Mouse (Mus musculus): ENCODE data around the gene Sowahb. TPM values are rescaled to one million over a fixed set of nuclear protein-coding genes. Genes with fewer than 3 reads are reported as not detected.

The Sowahb gene
- polyA plus RNA-seq, 1 experiment from 2014 or later = 0.09 TPM

- peaks cover 52% of the 10 kb centered on the region for H3K4me1 ChIP-seq (replicated peaks)
- no peaks in the 10 kb centered on the region for H3K36me3 ChIP-seq
- peak overlapping the region; percentile 93 for H3K27ac ChIP-seq
- no peak overlapping the region for H3K4me3 ChIP-seq
- no peak overlapping the region for H3K4me2 ChIP-seq
- no peak overlapping the region for H3K9ac ChIP-seq
- ATAC-seq (replicated peaks; ENCODE audit: insufficient number of reproducible peaks, insufficient read depth, low FRiP score, low read depth) = no peak
- no peaks in the 10 kb centered on the region for H3K27me3 ChIP-seq
- H3K9me3 ChIP-seq (replicated peaks) = no peaks in the 10 kb centered on the region
- WGBS = 55% methylated on average over 5 of the region's 5 CpGs
These were observed 46.3 kb downstream of the Sowahb start for GRCm38 (mm10) chr5:92998494-92999016.

GRCm38 (mm10) chr5:92997428-92998120 lies 47.2 kb downstream of the Sowahb start:
- H3K9ac ChIP-seq = peak overlapping the region; percentile 33; the same call in 1 of the 2 replicates
- ATAC-seq (replicated peaks; ENCODE audit: insufficient number of reproducible peaks, insufficient read depth, low FRiP score, low read depth) = peak; percentile 87
- 37% methylated on average over 5 of the region's 5 CpGs for WGBS
- no peaks in the 10 kb centered on the region for H3K9me3 ChIP-seq (replicated peaks)
- 0 out of 2 replicates have a peak overlapping the region, but pooled peaks have one; percentile 18 for H3K4me2 ChIP-seq
- H3K4me3 ChIP-seq = no peak overlapping the region
- no peaks in the 10 kb centered on the region for H3K36me3 ChIP-seq
- H3K27ac ChIP-seq = peak overlapping the region; percentile 93
- H3K4me1 ChIP-seq (replicated peaks) = peaks cover 43% of the 10 kb centered on the region
- H3K27me3 ChIP-seq = no peaks in the 10 kb centered on the region

DNA sequence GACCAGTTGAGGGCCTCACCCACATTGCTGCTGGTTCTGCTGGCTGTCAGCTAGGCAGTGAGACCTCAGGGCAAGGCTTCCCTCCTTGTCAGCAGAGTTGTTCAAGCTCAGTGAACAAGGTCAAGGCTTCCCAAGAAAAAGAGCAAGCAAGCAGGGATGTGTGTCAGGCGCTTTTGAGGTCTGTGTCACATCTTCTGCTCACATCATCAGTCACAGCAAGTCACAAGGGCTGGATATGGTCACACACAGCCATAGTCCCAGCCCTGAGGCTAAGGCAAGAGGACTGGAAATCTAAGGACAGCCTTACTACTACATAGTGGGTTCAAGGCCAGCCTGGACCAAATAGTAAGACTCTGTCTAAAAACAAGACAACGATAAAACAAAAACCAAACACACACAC lies 50.0 kb downstream of the Sowahb start:
- no peak overlapping the region for H3K4me2 ChIP-seq
- no peak for ATAC-seq (replicated peaks; ENCODE audit: insufficient number of reproducible peaks, insufficient read depth, low FRiP score, low read depth)
- H3K27ac ChIP-seq = no peak overlapping the region
- H3K36me3 ChIP-seq = no peaks in the 10 kb centered on the region
- 70% methylated on average over 2 of the region's 2 CpGs for WGBS
- no peaks in the 10 kb centered on the region for H3K27me3 ChIP-seq
- peaks cover 30% of the 10 kb centered on the region for H3K4me1 ChIP-seq (replicated peaks)
- H3K9ac ChIP-seq = no peak overlapping the region
- H3K4me3 ChIP-seq = no peak overlapping the region
- H3K9me3 ChIP-seq (replicated peaks) = no peaks in the 10 kb centered on the region

DNA sequence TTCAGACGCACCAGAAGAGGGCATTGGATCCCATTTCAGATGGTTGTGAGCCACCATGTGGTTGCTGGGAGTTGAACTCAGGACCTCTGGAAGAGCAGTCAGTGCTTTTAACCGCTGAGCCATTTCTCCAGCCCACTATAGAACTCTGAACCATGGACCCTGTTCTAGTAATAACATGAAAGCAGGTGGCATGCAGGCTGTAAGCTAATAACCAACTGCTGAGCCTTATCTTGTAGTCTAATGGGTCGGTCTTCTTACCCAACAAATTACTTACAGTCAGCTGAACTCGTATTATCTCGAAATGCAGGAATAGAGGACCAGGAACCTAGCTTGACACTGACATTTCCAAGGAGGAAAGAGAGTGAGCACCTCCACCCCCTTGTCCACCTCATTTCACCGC lies 50.5 kb downstream of the Sowahb start:
- H3K9ac ChIP-seq = no peak overlapping the region
- no peaks in the 10 kb centered on the region for H3K9me3 ChIP-seq (replicated peaks)
- 75% methylated on average over 6 of the region's 6 CpGs for WGBS
- H3K4me1 ChIP-seq (replicated peaks) = peaks cover 29% of the 10 kb centered on the region
- H3K27ac ChIP-seq = no peak overlapping the region
- ATAC-seq (replicated peaks; ENCODE audit: insufficient number of reproducible peaks, insufficient read depth, low FRiP score, low read depth) = no peak
- no peak overlapping the region for H3K4me3 ChIP-seq
- H3K4me2 ChIP-seq = no peak overlapping the region
- no peaks in the 10 kb centered on the region for H3K27me3 ChIP-seq
- no peaks in the 10 kb centered on the region for H3K36me3 ChIP-seq

DNA sequence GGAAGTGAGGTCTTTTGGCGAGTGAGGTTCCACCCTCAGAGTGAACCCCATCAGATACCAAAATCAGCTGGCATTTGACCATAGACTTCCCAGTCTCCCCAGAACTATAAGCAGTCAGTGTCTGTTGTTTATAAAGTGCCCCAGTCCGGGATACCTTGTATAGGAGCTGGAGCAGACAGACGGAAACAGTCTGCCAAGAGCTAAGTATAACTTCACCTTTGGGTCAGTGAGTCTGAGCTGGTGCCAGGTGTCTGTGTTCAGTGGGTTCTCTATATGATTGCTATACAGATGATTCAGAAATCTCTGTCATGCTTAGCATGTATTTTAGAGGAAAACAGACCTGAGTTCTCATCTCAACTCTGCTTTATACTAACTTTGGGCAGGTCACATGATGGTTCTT lies 52.7 kb downstream of the Sowahb start:
- H3K4me2 ChIP-seq = no peak overlapping the region
- H3K9me3 ChIP-seq (replicated peaks) = no peaks in the 10 kb centered on the region
- WGBS = 45% methylated on average over 3 of the region's 3 CpGs

More for the DNA sequence above, 52.7 kb downstream of the Sowahb start:
- H3K9ac ChIP-seq = no peak overlapping the region
- H3K36me3 ChIP-seq = no peaks in the 10 kb centered on the region
- no peak overlapping the region for H3K27ac ChIP-seq
- H3K4me3 ChIP-seq = no peak overlapping the region
- peaks cover 21% of the 10 kb centered on the region for H3K4me1 ChIP-seq (replicated peaks)
- ATAC-seq (replicated peaks; ENCODE audit: insufficient number of reproducible peaks, insufficient read depth, low FRiP score, low read depth) = no peak
- H3K27me3 ChIP-seq = no peaks in the 10 kb centered on the region

Other genes starting within 250 kb of the Sowahb start
- 79.0 and 94.5 TPM in 2 replicates for gene Sept11, start 48.4 kb upstream of the Sowahb start, polyA plus RNA-seq (2015; fragmentation: Nextera tagmentation; extraction: Ambion mirVana)
- gene Ccni, start 161.5 kb upstream of the Sowahb start, polyA plus RNA-seq (2015; fragmentation: Nextera tagmentation; extraction: Ambion mirVana) = 90.3 and 93.6 TPM in 2 replicates
- 1.3 and 2.5 TPM in 2 replicates for gene 2010109A12Rik, start 161.5 kb upstream of the Sowahb start, polyA plus RNA-seq (2015; fragmentation: Nextera tagmentation; extraction: Ambion mirVana)
- gene Ccng2, start 222.2 kb upstream of the Sowahb start, polyA plus RNA-seq (2015; fragmentation: Nextera tagmentation; extraction: Ambion mirVana) = 38.0 and 44.7 TPM in 2 replicates